Mouse (Mus musculus): ENCODE data around the gene Ksr2. TPM values are rescaled to one million over a fixed set of nuclear protein-coding genes. Genes with fewer than 3 reads are reported as not detected.
"Not testable (repeated sequence)": the region's sequence is repeated elsewhere in the genome, so short reads cannot be mapped to it uniquely, and the experiment has no call there.

Gene Ksr2
- polyA plus RNA-seq, 1 experiment from 2014 or later = 7.1 TPM

- Histone ChIP-seq H3K4me3 (no peak overlapping the region), H3K36me3 (no peaks in the 10 kb centered on the region), H3K9me3 (no peaks in the 10 kb centered on the region), H3K27ac (no peak overlapping the region), H3K4me1 (replicated peaks) (0 out of 2 replicates have a peak, but pooled peaks cover 11% of the 10 kb centered on the region), H3K27me3 (no peaks in the 10 kb centered on the region), H3K4me2 (no peak overlapping the region), H3K9ac (no peak overlapping the region)
- 69% methylated on average over 9 of the region's 9 CpGs for WGBS
- ATAC-seq (ENCODE audit: low FRiP score) = no peak
These were observed 188.2 kb downstream of the Ksr2 start for GRCm38 (mm10) chr5:117602026-117602425.

DNA sequence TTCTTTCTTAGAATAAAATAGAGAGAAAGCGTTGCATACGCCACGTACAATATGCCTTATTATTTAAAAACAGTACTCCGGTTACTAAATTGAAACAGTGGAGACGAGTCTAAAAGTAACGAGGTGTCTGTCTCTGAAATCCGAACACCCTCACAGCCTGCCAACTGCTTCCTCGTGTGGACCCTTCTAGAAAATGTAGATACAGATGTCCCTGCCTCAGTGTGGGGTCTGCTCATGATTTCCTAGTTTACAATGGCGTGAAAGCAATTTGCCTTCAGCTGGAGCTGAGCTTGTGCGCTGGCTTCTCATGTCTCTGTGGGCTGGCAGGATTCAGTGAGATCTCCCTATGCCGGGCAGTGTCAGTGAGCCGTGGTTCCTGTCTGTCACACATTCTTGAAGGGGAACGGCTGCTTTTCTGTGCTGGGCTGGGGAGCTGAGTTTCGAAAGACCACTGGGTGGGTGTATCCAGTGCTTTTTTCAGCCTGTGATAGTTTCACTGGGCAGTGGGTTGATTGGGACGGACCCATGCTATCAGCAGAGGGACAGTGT, 194.0 kb downstream of the Ksr2 start:
- H3K4me3 ChIP-seq = no peak overlapping the region
- no peak overlapping the region for H3K9ac ChIP-seq
- WGBS = 73% methylated on average over 15 of the region's 15 CpGs
- H3K27ac ChIP-seq = peak overlapping the region; percentile 40; the same call in 1 of the 2 replicates
- H3K4me2 ChIP-seq = no peak overlapping the region
- H3K36me3 ChIP-seq = no peaks in the 10 kb centered on the region
- no peaks in the 10 kb centered on the region for H3K27me3 ChIP-seq
- no peaks in the 10 kb centered on the region for H3K9me3 ChIP-seq
- peaks cover 4% of the 10 kb centered on the region; the same call in 1 of the 2 replicates for H3K4me1 ChIP-seq (replicated peaks)
- no peak for ATAC-seq (ENCODE audit: low FRiP score)

- Histone ChIP-seq H3K9me3 (no peaks in the 10 kb centered on the region), H3K4me2 (no peak overlapping the region), H3K9ac (no peak overlapping the region), H3K27ac (no peak overlapping the region), H3K36me3 (peaks cover 4% of the 10 kb centered on the region), H3K4me3 (no peak overlapping the region), H3K27me3 (0 out of 2 replicates have a peak, but pooled peaks cover 2% of the 10 kb centered on the region), H3K4me1 (replicated peaks) (no peaks in the 10 kb centered on the region)
- no peak for ATAC-seq (ENCODE audit: low FRiP score)
- 36% methylated on average over 5 of the region's 5 CpGs for WGBS
These were observed 200.7 kb downstream of the Ksr2 start for GRCm38 (mm10) chr5:117614331-117615024.

- no peak overlapping the region for H3K9ac ChIP-seq
- H3K36me3 ChIP-seq = peaks cover 4% of the 10 kb centered on the region
- H3K27me3 ChIP-seq = 0 out of 2 replicates have a peak, but pooled peaks cover 4% of the 10 kb centered on the region
- ATAC-seq (ENCODE audit: low FRiP score) = no peak
- peaks cover 10% of the 10 kb centered on the region for H3K4me1 ChIP-seq (replicated peaks)
- H3K4me3 ChIP-seq = no peak overlapping the region
- H3K27ac ChIP-seq = no peak overlapping the region
- no peaks in the 10 kb centered on the region for H3K9me3 ChIP-seq
- 90% methylated on average over 4 of the region's 4 CpGs for WGBS
- H3K4me2 ChIP-seq = no peak overlapping the region
These were observed 206.5 kb downstream of the Ksr2 start for GRCm38 (mm10) chr5:117620292-117620691.

DNA sequence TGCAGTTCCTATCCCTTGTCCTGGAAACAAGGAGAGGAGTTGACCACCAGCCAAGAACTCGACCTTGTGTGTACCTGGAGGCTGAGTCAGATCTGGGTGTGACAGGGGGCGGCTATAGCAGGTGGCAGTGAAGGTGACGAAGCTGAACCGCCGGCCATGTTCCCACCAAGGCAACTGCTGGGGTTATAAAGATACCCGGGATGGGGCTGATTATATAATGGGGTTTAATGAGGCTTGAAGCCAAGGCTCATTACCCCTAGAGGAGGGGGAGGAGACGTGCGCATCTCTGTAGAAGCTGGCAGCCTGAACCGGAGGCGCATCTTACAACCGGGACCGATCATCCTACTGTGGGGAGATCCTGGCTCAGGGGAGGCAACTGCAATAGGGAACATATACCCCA, 208.4 kb downstream of the Ksr2 start:
- H3K9me3 ChIP-seq = no peaks in the 10 kb centered on the region
- H3K27me3 ChIP-seq = 0 out of 2 replicates have a peak, but pooled peaks cover 4% of the 10 kb centered on the region
- H3K4me3 ChIP-seq = no peak overlapping the region
- peak; percentile 71; the same call in 1 of the 2 replicates for ATAC-seq (ENCODE audit: low FRiP score)
- H3K4me1 ChIP-seq (replicated peaks) = peaks cover 16% of the 10 kb centered on the region
- H3K4me2 ChIP-seq = no peak overlapping the region
- WGBS = 30% methylated on average over 12 of the region's 12 CpGs
- no peak overlapping the region for H3K27ac ChIP-seq
- no peak overlapping the region for H3K9ac ChIP-seq
- H3K36me3 ChIP-seq = no peaks in the 10 kb centered on the region

GRCm38 (mm10) chr5:117623206-117623605, 209.4 kb downstream of the Ksr2 start:
- H3K9me3 ChIP-seq; H3K27me3 ChIP-seq; H3K9ac ChIP-seq; H3K4me2 ChIP-seq; ATAC-seq (ENCODE audit: low FRiP score); H3K36me3 ChIP-seq; H3K27ac ChIP-seq; H3K4me3 ChIP-seq: not testable (repeated sequence)
- peaks cover 17% of the 10 kb centered on the region for H3K4me1 ChIP-seq (replicated peaks)
- WGBS = 94% methylated on average over 4 of the region's 4 CpGs

DNA sequence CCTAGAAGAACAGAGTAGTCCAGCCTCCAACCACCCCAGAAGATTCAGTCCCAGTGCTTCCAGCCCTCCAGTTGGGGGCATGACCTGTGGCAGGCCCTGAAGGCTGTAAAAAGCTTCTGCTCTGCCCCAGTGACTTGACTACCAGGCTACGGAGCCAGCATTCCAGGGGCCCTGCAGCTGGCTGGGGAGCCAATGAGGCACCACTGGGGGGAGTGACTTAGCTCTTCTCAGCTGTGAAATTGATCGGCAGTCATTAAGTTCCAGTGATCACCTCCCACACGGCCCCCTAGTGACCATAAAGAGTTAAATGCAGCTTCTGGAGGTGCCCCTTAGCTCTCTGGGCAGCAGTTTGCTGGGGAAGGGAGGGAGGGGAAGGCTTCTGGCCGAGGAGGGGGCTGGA, 213.1 kb downstream of the Ksr2 start:
- no peak overlapping the region for H3K9ac ChIP-seq

GRCm38 (mm10) chr5:117628351-117628750, 214.6 kb downstream of the Ksr2 start:
- Histone ChIP-seq H3K4me2 (no peak overlapping the region), H3K36me3 (no peaks in the 10 kb centered on the region), H3K9me3 (no peaks in the 10 kb centered on the region), H3K27ac (no peak overlapping the region), H3K9ac (no peak overlapping the region), H3K4me3 (no peak overlapping the region), H3K4me1 (replicated peaks) (peaks cover 7% of the 10 kb centered on the region), H3K27me3 (0 out of 2 replicates have a peak, but pooled peaks cover 4% of the 10 kb centered on the region)
- WGBS = 59% methylated on average over 7 of the region's 7 CpGs
- ATAC-seq (ENCODE audit: low FRiP score) = no peak

More for the DNA sequence above, 213.1 kb downstream of the Ksr2 start:
- Histone ChIP-seq H3K4me1 (replicated peaks) (peaks cover 17% of the 10 kb centered on the region), H3K36me3 (no peaks in the 10 kb centered on the region), H3K4me3 (no peak overlapping the region), H3K27ac (no peak overlapping the region), H3K27me3 (0 out of 2 replicates have a peak, but pooled peaks cover 4% of the 10 kb centered on the region), H3K9me3 (no peaks in the 10 kb centered on the region), H3K4me2 (no peak overlapping the region)
- WGBS = 6% methylated on average over 4 of the region's 4 CpGs
- ATAC-seq (ENCODE audit: low FRiP score) = no peak

DNA sequence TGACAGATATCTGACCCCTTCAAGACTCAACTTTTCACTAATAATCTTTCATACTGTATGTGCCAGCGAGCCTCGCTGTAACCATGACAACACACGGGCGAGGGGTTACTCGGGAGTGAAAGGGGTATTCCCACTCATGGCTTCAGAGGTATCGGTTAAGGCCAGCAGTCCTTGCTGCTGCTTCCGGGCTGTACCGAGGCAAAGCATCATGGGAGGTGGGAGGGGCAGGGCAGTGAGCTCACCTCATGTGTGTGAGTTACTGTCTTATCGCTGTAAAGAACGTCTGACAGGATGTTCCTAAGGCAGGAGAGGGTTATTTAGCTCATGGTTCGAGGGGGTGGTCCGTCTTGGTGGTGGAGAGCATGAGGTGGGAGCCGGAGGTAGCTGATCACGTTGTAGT, 215.8 kb downstream of the Ksr2 start:
- WGBS = 92% methylated on average over 14 of the region's 14 CpGs

DNA sequence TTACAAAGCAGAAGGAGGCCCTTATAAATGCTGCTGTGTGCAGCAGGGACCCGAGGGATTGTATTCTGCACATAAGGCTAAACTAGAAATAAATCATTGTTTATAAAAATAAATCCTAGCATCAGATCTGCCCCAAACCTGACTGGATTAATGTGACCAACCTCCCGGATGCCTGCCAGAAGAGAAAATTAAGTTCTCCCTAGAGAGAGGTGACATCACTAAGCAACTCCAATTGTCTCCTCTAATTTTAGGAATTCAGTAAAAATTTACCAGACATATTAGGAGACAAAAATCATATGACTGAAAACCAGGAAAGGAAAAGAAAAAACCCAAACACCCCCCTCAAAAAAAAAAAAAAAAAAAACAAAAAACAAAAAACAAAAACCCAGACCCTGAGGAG, 221.4 kb downstream of the Ksr2 start:
- no peak for ATAC-seq (ENCODE audit: low FRiP score)
- Histone ChIP-seq H3K36me3 (no peaks in the 10 kb centered on the region), H3K4me1 (replicated peaks) (no peaks in the 10 kb centered on the region), H3K4me2 (no peak overlapping the region), H3K27ac (no peak overlapping the region), H3K9me3 (no peaks in the 10 kb centered on the region), H3K9ac (no peak overlapping the region), H3K4me3 (no peak overlapping the region), H3K27me3 (no peaks in the 10 kb centered on the region)
- 67% methylated on average over 2 of the region's 2 CpGs for WGBS

More for the DNA sequence above, 215.8 kb downstream of the Ksr2 start:
- Histone ChIP-seq H3K9ac (no peak overlapping the region), H3K27me3 (no peaks in the 10 kb centered on the region), H3K4me1 (replicated peaks) (peaks cover 7% of the 10 kb centered on the region), H3K36me3 (no peaks in the 10 kb centered on the region), H3K4me3 (no peak overlapping the region), H3K27ac (no peak overlapping the region), H3K4me2 (no peak overlapping the region), H3K9me3 (no peaks in the 10 kb centered on the region)
- ATAC-seq (ENCODE audit: low FRiP score) = no peak

DNA sequence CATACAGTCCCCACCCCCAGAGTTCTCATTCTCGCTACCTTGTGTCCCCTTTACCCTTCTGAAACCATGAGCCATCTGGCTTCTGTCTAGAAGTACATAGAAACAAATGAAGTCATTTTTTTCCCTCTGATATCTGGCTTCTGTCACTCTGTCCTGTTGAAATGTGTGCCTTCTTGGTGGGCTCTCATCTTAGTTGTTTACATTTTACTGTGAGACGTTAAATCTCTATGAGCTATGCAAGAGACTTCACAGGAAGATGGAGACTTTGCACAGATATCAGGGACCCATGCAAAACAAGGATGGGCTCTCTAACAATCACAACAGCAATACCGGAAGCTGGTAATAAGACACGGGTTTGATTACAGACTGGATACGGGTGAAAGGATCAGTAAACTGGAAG, 222.0 kb downstream of the Ksr2 start:
- Histone ChIP-seq H3K9ac (no peak overlapping the region), H3K4me2 (no peak overlapping the region), H3K4me3 (no peak overlapping the region), H3K4me1 (replicated peaks) (no peaks in the 10 kb centered on the region), H3K27me3 (no peaks in the 10 kb centered on the region), H3K9me3 (no peaks in the 10 kb centered on the region), H3K36me3 (no peaks in the 10 kb centered on the region), H3K27ac (no peak overlapping the region)
- WGBS = 86% methylated on average over 5 of the region's 5 CpGs
- no peak for ATAC-seq (ENCODE audit: low FRiP score)

- Histone ChIP-seq H3K4me3 (no peak overlapping the region), H3K27me3 (no peaks in the 10 kb centered on the region), H3K9ac (no peak overlapping the region), H3K4me1 (replicated peaks) (no peaks in the 10 kb centered on the region), H3K9me3 (no peaks in the 10 kb centered on the region), H3K4me2 (no peak overlapping the region), H3K27ac (no peak overlapping the region), H3K36me3 (no peaks in the 10 kb centered on the region)
- no peak for ATAC-seq (ENCODE audit: low FRiP score)
- WGBS = 85% methylated on average over 6 of the region's 6 CpGs
These were observed 227.8 kb downstream of the Ksr2 start for GRCm38 (mm10) chr5:117641585-117641984.

All from hindbrain, embryonic 13.5 days (tissue).